Mouse (Mus musculus): ENCODE measurements around the gene Cyp2w1.

The Cyp2w1 gene

DNA sequence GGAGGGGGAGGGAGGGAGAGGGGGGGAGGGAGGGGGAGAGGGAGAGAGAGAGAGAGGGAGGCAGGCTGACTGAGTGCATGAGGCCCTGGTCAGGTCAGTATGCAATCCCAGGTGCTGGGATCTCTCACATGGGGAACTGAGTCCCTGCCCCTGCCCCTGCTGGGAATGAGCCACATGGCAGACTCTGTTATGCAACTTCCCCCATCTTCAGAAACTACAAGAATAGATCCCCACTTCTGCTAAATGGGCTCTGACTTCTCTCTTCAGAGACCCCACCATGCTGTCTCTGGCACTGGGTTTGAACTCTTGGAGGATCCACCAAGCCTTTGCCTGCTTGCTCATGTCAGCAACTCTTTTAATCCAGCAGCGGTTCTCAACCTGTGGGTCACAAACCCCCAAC, 13.4 kb downstream of the Cyp2w1 start:
- peak; percentile 85 for DNase-seq

DNA sequence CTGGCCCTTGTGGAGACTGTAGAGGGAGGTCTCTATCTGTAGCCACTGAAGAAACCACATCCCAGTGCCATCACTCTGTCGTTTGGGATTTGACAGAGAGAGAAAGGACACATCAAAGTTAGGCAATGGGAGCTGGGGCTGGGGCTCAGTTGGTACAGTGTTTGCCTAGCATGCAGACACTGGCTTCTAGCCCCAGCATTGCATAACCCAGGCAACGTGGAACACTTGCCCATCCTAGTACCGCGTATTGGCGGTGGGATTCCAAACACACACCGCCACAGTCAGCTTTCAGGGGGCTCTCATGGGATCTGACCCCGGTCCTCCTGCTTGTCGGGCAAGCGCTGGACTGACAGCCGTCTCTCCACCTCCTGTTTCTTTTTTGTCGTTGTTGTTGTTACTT, 14.1 kb downstream of the Cyp2w1 start:
- no peak for DNase-seq

DNA sequence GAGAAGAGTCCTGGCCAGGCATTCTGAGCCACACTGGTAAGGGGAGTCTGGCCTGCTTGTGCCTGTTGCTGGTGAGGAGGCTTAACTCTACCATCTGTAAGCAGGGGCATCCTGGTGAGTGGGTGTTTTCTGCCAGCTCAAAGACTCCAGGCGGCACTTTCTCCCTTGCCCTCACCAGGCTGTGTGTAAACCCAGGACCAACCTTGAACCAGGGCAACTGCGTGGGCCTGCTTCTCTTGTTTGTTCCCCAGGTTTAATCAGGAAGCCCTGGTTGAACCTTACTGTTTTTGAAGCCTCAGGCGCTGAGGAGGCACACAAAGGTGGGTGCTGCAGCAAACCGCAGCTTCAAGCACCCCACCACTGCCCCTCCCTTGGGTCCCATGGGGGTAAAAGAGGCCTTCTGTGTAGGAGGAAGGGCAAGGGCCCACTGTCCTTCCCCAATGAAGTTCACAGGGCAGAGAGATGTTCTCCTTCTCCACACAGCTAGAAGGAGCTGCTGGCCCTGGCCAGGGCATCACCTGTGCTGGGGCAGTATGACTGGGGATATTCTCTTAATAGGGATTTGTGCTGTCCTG, 15.6 kb downstream of the Cyp2w1 start:
- no peak for DNase-seq

DNA sequence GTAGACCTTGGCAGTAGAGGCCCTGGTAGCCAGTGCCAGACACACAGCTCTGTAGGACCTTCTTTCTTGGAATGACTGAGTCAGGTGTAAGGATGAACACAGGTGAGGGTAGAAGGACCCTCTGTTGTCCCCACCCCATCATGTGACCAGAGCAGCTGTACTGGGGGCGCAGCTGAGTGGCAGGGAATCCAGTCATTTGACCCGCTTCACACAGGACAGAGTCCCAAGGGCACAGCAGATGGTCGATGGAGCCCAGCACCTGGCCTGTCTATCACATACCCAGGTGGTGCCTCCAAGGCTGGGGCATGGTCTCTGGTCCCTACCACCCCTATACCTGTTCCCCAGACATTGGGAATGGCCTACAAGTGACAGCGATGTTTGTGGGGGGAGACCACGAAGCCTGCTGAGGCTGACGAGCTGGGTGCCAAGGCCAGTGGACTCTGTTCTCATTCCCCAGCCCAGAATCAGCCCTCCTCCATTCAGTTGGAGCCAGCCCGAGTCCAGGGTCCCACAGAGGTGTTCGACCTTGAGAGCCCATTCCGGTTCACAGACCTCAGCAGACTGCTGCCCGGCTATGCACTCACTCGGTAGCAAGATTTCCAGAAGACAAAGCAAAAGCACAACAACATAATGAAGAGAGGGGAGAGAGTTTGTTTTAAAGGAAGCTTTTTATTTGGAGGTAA, 16.4 kb downstream of the Cyp2w1 start:
- DNase-seq = no peak

DNA sequence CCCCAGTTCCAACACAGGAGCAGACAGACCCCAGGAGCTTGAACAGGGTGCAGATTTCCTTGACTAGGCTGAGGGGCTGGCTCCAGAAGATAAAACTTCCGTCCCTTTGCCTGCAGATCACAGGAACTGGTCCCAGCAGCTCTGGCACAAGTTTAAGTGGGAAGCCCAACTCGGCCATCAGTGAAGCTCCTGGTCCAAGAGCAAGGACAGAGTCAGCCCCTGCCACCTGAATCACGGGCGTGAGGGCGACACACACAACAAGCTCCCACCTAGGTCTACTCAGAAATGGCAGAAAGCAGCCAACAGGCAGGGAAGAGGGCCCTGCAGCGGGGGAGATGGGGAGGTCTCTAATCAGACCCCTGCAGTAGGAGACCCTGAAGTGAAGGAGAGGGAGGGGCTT, 17.9 kb downstream of the Cyp2w1 start:
- no peak for DNase-seq

DNA sequence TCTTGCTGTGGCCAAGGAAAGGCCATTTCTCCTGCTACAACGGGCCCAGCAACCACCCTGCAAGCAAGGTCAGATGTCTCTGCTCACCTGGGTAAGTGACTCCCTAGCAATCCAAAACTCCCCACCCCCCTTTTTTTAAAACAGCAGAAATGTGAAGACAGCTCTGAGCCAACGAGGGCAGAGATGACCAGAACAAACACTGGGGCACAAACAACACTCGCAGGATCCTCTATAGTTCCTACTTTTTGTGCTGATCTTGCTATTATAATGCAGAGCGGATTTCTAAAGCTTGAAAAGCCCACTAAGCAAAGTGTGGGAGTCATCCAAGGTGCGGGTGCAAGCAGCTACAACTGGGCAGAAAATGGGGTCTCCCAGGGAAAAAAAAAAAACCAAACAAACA, 18.7 kb downstream of the Cyp2w1 start:
- DNase-seq = no peak

DNA sequence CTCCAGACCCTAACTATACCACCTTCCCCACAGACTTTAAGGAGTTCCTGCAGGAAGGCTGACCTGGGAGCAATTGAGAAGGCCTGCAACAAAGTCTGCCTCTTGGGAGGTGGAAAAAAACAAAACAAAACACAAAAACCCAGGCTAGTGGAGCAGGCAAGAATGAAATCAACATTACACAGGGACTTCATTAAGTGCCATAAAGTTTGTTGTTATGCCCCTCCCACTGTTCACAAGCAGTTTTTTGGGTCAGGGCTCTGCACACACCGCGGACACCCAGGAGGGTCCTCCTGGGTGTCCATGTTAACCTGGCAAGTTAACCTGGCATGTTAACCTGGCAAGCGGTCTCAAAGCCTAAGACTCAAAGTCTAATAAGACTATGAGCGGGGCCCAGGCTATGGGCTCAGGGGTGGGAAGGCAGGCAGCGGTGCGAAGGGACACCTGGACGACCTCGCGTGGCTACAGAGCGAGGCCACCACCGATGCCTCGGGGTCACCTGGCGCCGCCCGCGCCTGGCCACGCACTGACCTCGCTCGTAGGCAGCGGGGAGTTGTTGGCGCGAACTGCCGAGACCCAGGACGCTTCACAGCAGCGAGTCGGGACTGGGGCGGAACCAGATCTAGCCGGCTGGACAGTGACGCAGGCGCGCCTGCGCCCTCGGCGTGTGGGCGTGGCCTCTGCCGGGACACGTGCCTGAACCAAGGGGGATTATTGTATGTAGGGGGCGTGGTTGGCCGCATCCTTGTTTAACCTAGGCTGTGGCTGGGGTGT, 19.4 kb downstream of the Cyp2w1 start:
- peak; percentile 93 for DNase-seq

DNA sequence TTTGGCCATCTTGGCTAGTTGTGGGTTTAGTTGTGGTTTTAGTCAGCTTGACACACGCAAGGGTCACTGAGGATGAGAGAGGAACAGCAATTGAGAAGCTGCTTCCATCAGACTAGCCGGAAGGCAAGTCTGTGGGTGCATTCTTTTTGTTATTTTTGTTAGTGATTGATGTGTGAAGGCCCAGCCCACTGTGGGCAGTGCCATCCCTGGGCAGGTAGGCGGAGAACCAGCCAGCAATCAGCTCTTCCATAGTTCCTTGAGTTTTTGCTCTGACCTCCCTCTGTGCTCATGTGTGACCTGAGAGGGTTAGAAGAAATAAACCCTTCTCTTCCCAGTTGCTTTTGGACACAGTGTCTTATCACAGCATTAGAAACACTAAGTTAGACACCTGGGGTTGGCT, 20.7 kb downstream of the Cyp2w1 start:
- no peak for DNase-seq

DNA sequence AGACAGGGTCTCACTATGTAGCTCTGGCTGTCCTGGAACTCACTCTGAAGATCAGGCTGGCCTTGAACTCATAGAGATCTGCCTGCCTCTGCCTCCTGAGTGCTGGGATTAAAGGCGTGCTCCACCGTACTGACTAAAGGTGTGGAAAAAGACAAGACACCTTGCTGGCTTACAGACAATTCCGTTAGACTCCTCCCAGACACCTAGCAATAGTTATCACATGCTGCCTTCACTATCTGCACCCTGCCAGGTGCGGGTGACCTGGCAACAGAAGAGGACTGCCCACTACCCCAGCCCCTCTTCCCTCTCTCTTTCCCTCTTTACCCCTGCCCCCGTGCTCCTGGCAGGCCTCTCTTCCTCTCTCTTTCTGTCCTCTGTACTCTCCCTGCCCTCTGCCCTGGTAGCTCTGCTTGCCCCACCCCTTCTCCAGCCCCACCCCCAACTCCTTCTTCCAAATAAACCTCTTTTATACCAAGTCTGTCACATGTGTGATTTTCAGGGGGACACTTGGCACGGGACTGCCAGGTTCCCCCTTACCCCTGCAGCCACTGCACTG, 21.6 kb downstream of the Cyp2w1 start:
- no peak for DNase-seq

DNA sequence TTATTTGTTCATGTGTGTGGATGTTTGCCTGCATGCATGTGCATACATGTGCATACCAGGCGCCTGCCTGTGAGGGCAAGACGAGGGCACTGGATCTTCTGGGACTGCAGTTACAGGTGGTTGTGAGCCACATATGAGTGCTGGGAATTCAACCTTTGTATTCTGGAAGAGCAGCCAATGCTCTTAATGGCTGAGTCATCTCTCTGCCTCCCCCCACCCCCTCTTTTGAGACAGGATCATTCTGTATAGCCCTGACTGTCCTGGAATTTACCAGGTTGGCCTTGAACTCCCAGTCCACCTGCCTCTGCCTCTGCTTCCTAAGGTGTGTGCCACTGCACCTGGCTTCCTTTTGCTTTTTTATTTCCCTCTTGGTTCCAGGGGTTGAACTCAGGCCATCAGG, 22.4 kb downstream of the Cyp2w1 start:
- no peak for DNase-seq

DNA sequence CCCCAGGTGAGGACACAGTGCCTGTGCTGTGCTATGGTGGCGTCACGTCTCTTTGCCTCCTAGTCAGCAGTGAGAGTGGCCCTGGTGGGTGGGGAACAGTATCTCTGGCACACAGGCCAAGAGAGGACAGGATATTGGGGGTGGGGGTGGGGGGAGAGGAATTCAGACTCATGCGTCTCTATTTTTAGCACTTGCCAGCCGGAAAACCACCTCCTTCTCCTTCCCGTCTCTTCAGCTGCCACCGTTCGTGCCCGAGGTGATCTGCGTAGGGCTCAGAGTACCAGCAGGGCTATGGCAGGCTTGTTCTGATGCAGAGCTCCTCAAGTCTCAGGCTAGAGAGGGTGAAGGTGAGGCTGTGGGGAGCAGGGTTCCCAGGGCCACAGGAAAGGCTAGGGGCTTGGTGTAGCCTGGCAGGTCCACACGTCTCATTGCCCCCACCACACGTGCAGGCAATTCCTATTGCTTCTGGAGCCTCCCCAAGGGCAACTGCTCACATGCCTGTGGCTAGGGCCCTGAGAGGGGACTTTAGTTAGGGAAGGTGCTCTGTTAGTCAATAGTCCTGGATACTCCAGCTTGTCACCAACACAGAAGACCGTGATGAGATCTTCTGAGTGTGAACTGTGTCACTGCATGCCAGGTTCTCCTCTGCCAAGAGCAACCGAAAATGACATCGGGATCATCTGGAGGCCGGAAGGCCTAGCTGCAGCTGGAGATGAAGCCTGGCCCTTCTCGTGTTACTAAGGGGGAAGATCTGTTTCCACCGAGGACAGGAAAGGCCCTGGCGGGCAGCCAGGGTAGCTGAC, 25.3 kb downstream of the Cyp2w1 start, which contains the start of gene Gpr146:
Gene Gpr146 (plus strand): TSS at position 230 of the 803 bp plus-strand sequence.
- peak; percentile 79 for DNase-seq

DNA sequence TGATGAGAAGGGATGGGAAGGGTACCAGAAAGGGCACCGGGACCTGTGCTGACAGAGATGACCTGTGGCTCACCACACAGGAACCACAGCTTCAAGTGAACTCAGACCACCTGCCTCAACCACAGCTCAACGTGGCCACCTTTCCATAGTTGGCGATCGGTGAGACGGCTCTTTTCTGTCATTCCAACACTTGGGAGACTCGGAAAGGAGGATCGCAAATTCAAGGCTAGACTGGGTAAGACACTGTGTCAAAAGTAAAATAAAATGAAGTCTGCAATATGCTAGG, 25.8 kb downstream of the Cyp2w1 start:
- DNase-seq = no peak

DNA sequence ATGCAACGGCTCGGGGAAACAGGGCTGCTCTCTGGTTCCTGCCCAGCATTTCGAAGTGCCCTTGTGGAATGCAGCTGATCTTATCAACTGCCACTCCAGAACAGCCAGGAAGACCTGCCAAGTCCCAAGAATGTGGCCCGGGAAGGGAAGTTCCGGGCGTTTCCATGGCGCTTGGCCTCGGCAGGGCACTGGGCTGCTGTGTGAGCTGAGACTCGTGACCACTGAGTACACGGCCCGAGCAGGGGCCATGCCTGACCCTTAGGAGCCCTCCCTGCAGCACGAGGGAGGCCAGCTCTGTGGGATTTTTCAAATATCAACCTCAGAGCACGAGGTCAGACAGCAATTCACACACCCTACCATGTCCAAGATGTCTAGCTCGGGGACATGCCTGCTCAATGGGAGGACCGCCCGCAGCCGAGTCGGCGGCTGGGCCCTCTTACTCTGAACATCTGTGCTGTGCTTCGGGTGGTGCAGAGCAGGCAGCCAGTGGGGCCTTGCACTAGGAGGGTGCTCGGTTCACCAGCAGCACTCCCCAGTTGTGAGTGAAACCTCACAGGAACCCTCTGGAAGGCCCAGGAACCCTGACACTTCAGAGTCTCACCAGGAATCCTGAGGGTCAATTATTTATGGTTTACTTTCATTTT, 26.7 kb downstream of the Cyp2w1 start:
- DNase-seq = no peak

DNA sequence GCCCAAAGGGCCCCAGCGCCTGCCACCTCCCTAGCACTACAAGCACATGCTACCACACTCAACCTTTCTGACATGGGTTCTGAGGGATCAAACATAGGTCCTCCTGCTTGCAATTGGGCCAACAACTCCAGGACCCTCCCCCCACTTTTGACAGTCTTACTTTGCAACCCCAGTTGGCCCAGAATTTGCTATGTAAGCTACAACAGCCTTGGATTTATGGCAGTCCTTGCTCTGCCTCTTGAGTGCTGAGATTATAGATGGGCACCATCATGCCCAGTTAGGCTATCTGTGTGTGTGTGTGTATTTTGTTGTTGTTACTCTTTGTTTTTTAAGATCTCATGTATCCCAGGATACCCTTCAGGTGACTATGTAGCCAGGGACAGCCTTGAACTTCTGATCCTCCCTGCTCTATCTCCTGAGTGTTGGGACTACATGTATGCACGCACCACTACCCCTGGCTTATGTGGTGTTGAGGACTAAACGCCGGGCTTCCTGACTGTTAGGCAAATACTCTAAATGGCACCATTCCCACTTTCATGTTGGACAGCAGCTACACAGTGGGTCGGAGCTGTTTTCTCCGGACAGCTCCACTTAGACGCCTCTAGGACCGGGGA, 27.5 kb downstream of the Cyp2w1 start:
- DNase-seq = no peak

DNA sequence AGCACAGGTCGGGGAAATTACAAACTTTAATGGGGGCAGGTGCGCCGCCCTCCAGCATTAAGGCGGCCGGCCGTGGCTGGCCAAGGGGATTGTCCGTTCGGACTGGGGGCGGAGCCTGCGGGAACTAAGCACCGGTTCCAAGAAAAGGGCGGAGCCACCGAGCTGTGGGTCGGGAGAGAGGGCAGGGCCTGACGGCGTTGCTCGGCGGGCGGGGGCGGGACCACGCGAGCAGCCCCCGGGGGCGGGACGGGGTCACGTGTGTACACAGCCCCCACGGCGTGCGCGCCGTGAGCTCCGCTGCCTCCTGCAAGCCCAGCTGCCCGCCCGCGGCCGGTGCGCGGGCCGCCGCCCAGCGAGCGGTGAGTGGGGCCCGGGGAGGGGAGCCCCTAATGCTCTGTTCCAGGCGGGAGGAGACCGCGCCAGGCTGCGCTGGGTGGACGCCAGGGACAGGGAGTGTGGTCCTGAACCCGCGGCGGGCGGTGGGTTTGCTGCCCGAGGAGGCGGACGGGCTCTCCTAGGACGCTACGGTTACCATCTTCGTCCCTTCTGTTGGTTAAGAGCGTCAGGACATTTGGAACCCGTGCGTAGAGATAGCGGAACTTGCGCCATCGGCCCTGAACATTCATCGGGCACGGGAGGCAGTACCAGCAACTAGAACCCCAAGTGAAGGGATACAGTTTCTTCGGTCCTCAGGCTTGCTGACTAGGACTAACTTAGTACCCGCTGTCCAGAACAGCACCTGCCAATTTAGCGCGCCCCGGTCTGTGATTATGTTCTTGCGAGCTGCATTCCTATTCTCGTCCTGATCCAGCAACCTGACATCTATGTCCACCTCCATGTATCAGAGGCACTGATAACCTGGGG, 28.2 kb downstream of the Cyp2w1 start:
- peak; percentile 93 for DNase-seq

DNA sequence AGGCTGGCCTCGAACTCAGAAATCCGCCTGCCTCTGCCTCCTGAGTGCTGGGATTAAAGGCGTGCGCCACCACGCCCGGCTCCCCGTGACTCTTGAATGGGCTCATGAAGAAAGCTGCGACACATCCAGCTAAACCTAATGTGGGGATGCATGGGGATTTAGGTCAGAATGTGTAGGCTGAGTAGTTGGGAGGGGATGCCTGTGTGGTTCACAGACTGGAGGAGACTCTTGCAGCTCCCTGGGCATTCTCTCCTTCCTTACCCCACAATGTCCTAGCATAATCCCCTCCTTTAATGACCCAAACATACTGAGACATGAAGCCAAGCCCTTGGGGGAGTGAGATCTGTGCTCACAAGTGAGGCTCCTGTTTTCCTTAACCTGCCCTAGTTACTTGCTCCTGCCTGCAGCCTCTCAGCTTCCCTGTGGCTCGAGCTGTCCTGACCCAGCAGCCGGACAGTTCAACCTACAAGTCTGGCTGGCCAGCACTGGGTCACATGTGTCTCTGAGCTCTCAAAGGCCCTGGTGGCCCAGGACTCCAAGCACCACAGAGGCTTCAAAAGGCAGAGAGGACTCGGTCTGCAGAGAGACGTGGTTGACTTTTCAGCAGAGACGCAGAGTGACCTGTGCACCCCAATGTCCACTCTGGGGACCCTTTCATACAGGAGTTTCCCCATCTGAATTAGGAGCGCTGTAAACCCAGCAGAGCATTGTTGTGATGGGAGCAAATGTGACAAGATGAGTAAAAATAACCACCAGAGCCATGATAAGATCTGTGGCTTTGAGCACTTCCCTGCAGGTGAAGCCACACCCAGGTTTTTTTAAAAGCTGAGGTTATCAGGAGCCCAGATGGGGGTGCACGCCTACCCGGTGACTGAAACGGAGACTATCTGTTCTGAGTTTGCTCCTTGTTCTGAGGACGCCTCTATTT, 29.4 kb downstream of the Cyp2w1 start:
- DNase-seq = no peak

DNA sequence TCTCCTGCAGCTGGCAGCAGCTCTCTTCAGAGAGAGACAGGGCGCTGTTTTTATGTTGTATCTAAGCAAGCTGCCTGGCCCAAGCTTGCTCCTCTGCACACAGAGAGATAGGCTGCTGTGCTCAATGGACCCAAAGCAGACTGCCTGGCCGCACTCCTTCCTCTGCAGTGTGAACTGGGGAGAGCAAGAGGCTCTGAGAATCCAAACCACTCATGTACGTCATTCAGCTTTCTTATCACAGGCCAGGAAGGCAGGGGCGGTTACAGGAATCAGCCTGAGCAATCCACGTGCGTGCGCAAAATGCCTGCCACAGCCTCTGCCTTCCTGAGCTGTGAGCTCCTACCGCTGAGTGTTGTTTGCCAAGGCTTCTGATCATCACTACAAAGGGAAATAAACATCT, 30.3 kb downstream of the Cyp2w1 start:
- DNase-seq = peak; percentile 62

DNA sequence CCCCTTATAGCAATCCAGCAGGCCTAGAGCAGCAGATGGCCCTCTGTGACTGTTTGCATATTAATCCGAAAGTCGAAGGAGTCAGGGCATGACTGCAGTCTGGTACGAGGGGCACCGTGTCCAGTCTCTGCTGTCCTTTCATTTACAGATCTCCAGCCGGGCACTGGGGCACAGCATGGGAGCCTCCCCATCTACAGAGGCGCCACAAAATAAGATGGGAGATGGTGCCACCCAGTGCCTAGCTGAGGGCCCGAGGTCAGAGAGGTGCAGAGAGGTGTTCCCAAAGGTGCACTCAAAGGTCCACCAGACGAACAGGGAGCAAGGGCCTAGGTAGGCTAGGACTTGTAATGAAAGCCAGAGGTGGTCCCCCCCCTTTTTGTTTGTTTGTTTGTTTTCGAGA, 30.8 kb downstream of the Cyp2w1 start:
- no peak for DNase-seq

DNA sequence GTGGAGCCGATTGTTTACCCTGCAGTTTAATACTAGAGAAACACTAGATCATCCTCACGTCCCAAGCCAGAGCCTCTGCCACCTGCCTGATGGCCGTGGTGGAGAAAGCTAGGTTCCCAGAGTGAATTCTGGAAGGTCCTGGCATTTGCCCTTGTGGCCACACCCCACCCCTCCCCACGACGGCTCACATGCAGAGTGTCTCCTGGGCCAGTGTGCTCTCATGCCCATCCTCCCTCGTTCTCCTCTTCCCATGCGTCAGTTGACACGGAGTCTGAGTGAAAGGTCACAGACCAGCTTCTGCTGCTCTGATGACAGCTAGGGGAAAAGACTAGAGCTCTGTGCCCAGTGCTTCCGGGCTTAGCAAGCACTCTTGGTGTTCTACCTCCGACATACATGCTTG, 32.1 kb downstream of the Cyp2w1 start:
- no peak for DNase-seq

DNA sequence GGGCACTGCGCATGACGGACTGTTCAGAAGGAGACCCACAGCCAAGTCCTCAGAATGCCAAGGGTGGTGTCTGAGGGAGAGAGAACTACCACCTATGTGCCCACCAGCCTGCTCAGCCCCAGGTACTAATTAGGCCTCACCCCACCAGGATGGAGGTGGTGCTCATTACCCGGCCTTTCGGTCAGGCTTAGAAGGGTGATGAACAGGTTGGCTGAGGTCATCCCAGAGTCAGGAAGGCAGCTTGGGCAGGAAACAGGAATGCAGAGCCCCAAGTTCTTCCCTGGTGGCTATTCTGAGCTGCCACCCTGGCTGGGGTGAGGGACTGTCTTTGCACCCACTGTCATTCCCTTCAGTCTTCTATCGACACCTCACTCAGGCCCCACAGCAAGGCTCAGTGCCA, 33.6 kb downstream of the Cyp2w1 start:
- no peak for DNase-seq

Data from layer of hippocampus, adult 9-11 months (tissue).